ENCODE assay signal across 8 mouse cellular contexts in genomic region chr5:43781423-43781976, GRCm38 (mm10). TPM values are rescaled to one million over a fixed set of nuclear protein-coding genes. Genes with fewer than 3 reads are reported as not detected.
A peak's percentile ranks its signal among the peaks of the same experiment; 100 is the strongest.
DNase-seq lines count a peak whose midpoint lies in the region; ATAC-seq lines count a peak whose summit lies in the region.

No protein-coding gene starts in this region.

- H3K9me3 ChIP-seq in forebrain, embryonic 14.5 days (replicated peaks; ENCODE audit: control insufficient read depth, low read length): no peaks in the 10 kb centered on the region
- H3K9me3 ChIP-seq in stomach, embryonic 14.5 days (ENCODE audit: control insufficient read depth, low read depth, low read length): no peaks in the 10 kb centered on the region

- peak; percentile 44 to 52 for DNase-seq in cerebellum, postnatal 36 days
- no peak for DNase-seq in cerebellum, adult 11-12 months
- peak; percentile 46 for DNase-seq in urinary bladder, postnatal 14 days (ENCODE audit: low spot score)
- DNase-seq in urinary bladder, postnatal 4 days (ENCODE audit: low spot score in 2 of 2): no peak
- DNase-seq in forebrain, embryonic 14.5 days (ENCODE audit: low spot score): no peak

- H3K4me1 ChIP-seq in forebrain, embryonic 14.5 days (ENCODE audit: control insufficient read depth, insufficient read depth, low read length): peaks cover 13% of the 10 kb centered on the region
- peaks cover 7% of the 10 kb centered on the region for H3K4me1 ChIP-seq in stomach, embryonic 14.5 days (ENCODE audit: control insufficient read depth, insufficient read depth, low read length)

- H3K36me3 ChIP-seq in forebrain, embryonic 14.5 days (ENCODE audit: control insufficient read depth, insufficient read depth, low read length): no peaks in the 10 kb centered on the region
- H3K36me3 ChIP-seq in macrophage (ENCODE audit: inconsistent target): no peaks in the 10 kb centered on the region
- no peaks in the 10 kb centered on the region for H3K36me3 ChIP-seq in stomach, embryonic 14.5 days (ENCODE audit: control insufficient read depth, insufficient read depth, low read length)

- peak overlapping the region; percentile 95 for H3K27ac ChIP-seq in forebrain, embryonic 14.5 days (ENCODE audit: low read depth, low read length)
- H3K27ac ChIP-seq in macrophage: no peak overlapping the region
- peak overlapping the region; percentile 95 for H3K27ac ChIP-seq in stomach, embryonic 14.5 days (ENCODE audit: low read length)

- under 1% methylated on average over 56 of the region's 61 CpGs for WGBS in forebrain, embryonic 14.5 days
- WGBS in macrophage (ENCODE audit: missing documents): under 1% methylated on average over 56 of the region's 61 CpGs
- WGBS in stomach, embryonic 14.5 days: 1% methylated on average over 49 of the region's 61 CpGs

- peak overlapping the region; percentile 60 for H3K4me2 ChIP-seq in forebrain, embryonic 14.5 days (ENCODE audit: low read length)
- peak overlapping the region; percentile 76 for H3K4me2 ChIP-seq in stomach, embryonic 14.5 days (replicated peaks; ENCODE audit: low read depth, low read length)

- peak overlapping the region; percentile 81 for H3K4me3 ChIP-seq in forebrain, embryonic 14.5 days (ENCODE audit: low read depth, low read length)
- peak overlapping the region; percentile 76 for H3K4me3 ChIP-seq in macrophage (ENCODE audit: inconsistent target)
- peak overlapping the region; percentile 88 for H3K4me3 ChIP-seq in stomach, embryonic 14.5 days (ENCODE audit: low read depth, low read length)

- peak; percentile 67 for ATAC-seq in forebrain, embryonic 14.5 days
- peak; percentile 58 for ATAC-seq in inflammation-experienced regulatory T-cells, adult 6 months
- peak; percentile 62 for ATAC-seq in stomach, embryonic 14.5 days (ENCODE audit: insufficient number of reproducible peaks, insufficient read depth, low FRiP score, low read depth)

- H3K79me2 ChIP-seq in macrophage (ENCODE audit: inconsistent target): peaks cover 50% of the 10 kb centered on the region

- H3K27me3 ChIP-seq in forebrain, embryonic 14.5 days (replicated peaks; ENCODE audit: control insufficient read depth, insufficient read depth, low read length): no peaks in the 10 kb centered on the region
- H3K27me3 ChIP-seq in stomach, embryonic 14.5 days (ENCODE audit: control insufficient read depth, insufficient read depth, low read length): no peaks in the 10 kb centered on the region

- peak overlapping the region; percentile 95 for H3K9ac ChIP-seq in forebrain, embryonic 14.5 days (ENCODE audit: low read length)
- H3K9ac ChIP-seq in stomach, embryonic 14.5 days (replicated peaks; ENCODE audit: low read depth, low read length): peak overlapping the region; percentile 95

RNA-seq across cellular contexts. Expression of gene Bst1, which starts 37.2 kb away (rescaled TPM):
- polyA plus RNA-seq in forebrain, embryonic 14.5 days (2014; fragmentation: Nextera tagmentation; extraction: Ambion mirVana): not detected in 2 replicates
- polyA plus RNA-seq in inflammation-experienced regulatory T-cells, adult 6 months (2017; shearing (Covaris generic)): under 1 TPM in 2 of 3 experiments, not detected in 1; 0.20 to 0.26 TPM
- total RNA-seq in macrophage (2018; cell fraction: chromatin; rRNA removed): 1 to 10 TPM in 12 of 26 experiments, under 1 TPM in 4, not detected in 10; 0.48 to 4.8 (median 1.8) TPM
- total RNA-seq in macrophage (2018; cell fraction: cytosol; rRNA removed): 10 to 100 TPM in 3 of 26 experiments, 1 to 10 TPM in 22, under 1 TPM in 1; 0.75 to 14.0 (median 3.3) TPM
- 10 to 100 TPM in 3 of 26 experiments, 1 to 10 TPM in 18, under 1 TPM in 5; 0.52 to 13.9 (median 3.3) TPM for total RNA-seq in macrophage (2018; cell fraction: nucleus; rRNA removed)
- polyA plus RNA-seq in macrophage (2018): 0.93 to 2.5 TPM (median 1.3 TPM) in 3 replicates
- polyA plus RNA-seq in stomach, embryonic 14.5 days (2014; fragmentation: Nextera tagmentation; extraction: Ambion mirVana): 0.18 and 0.19 TPM in 2 replicates

RNA-seq across cellular contexts. Expression of gene Fbxl5, which starts 39.9 kb away (rescaled TPM):
- polyA plus RNA-seq in forebrain, embryonic 14.5 days (2014; fragmentation: Nextera tagmentation; extraction: Ambion mirVana): 91.8 and 99.8 TPM in 2 replicates
- 10 to 100 TPM; 64.3 to 71.7 (median 67.1) TPM for polyA plus RNA-seq in inflammation-experienced regulatory T-cells, adult 6 months (2017; shearing (Covaris generic))
- 100 to 1,000 TPM in 17 of 26 experiments, 10 to 100 TPM in 9; 35.9 to 184 (median 121) TPM for total RNA-seq in macrophage (2018; cell fraction: chromatin; rRNA removed)
- total RNA-seq in macrophage (2018; cell fraction: cytosol; rRNA removed): 10 to 100 TPM; 15.8 to 26.1 (median 21.5) TPM
- 100 to 1,000 TPM in 5 of 26 experiments, 10 to 100 TPM in 21; 27.5 to 166 (median 71.7) TPM for total RNA-seq in macrophage (2018; cell fraction: nucleus; rRNA removed)
- 19.0 to 23.0 TPM (median 22.2 TPM) in 3 replicates for polyA plus RNA-seq in macrophage (2018)
- 68.7 and 71.3 TPM in 2 replicates for polyA plus RNA-seq in stomach, embryonic 14.5 days (2014; fragmentation: Nextera tagmentation; extraction: Ambion mirVana)

Comparison
In these comparisons a context has a peak if more than half of its experiments do, and no peak if none do; other contexts are left out.
1. DNase-seq: peak in cerebellum, postnatal 36 days (2 of 2) and urinary bladder, postnatal 14 days (single experiment); none in cerebellum, adult 11-12 months (single experiment), urinary bladder, postnatal 4 days (0 of 2) and forebrain, embryonic 14.5 days (single experiment).
2. Peak in every context shown above with its lines, with median percentiles within 50 percentile points of each other: ATAC-seq and H3K4me3 ChIP-seq.